Mouse (Mus musculus): ENCODE measurements around the gene Yipf1.

DNA sequence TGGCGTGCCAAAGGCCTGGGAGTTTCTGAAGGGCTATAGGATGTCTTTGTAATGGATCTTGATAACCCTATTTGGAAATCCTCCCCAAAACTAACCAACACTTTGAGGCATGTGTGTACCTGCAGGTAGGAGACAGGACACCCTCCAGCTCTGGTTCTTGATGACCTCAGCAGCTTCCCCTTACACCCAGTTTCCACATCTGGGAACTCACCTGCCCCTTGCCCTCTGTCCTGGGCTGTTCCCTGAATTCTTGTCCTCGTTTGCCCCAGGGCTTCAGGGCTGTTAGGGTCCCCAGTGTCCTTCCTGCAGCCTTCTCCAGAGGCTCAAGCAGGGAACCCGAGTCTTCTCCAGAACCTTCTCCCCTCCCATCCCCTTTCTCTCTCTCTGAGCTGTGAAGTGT lies 10.6 kb upstream of the Yipf1 start:
- TF ChIP-seq GATA1 (IDR thresholded peaks at IDR 0.05; ENCODE audit: low read length): no peak
- no peak for TF ChIP-seq TAL1 (IDR thresholded peaks at IDR 0.05; ENCODE audit: low read length)

All from erythroblast, embryonic 14.5 days (primary cell).